Mouse (Mus musculus): ENCODE results near the gene Slc30a5.

Gene Slc30a5

GRCm38 (mm10) chr13:100755329-100755728, 77.9 kb downstream of the Slc30a5 start:
- no peak for DNase-seq (ENCODE audit: low read depth)

GRCm38 (mm10) chr13:100754186-100754585, 79.0 kb downstream of the Slc30a5 start:
- no peak for DNase-seq (ENCODE audit: low read depth)

- no peak for DNase-seq (ENCODE audit: low read depth)
Measured at GRCm38 (mm10) chr13:100753011-100753410, 80.2 kb downstream of the Slc30a5 start.

All from fibroblast of lung, adult 2 months (primary cell).